Mouse (Mus musculus) T-helper 2 cell (primary cell): ENCODE measurements at regions not wholly inside any gene's neighbourhood (a gene's known extent, or its start where the extent isn't known, plus 50 kb on each side); places are given as distances from the start of the nearest gene placed in this dataset.
"Not testable (repeated sequence)": the region's sequence is repeated elsewhere in the genome, so short reads cannot be mapped to it uniquely, and the experiment has no call there.

Experiments
- in situ Hi-C: fragments of 300-600 bp; cut with MboI, MseI; formaldehyde crosslinking; loops from one replicate; pipeline ENCODE4 v1.15.1; 2025; ENCODE audit warnings: high pct_unique_total_duplicates

GRCm38 (mm10) chr1:143258470-143259215 lies 381.8 kb upstream of the B3galt2 start:
- in situ Hi-C loops = no loop called here

- in situ Hi-C loops = no loop called here
Measured at GRCm38 (mm10) chr1:143263263-143264038, 377.0 kb upstream of the B3galt2 start.

- in situ Hi-C loops = no loop called here
Measured at GRCm38 (mm10) chr1:143265216-143265615, 375.2 kb upstream of the B3galt2 start.

- in situ Hi-C loops = no loop called here
Measured at GRCm38 (mm10) chr1:143286274-143286967, 354.0 kb upstream of the B3galt2 start.

- in situ Hi-C loops = no loop called here
Measured at GRCm38 (mm10) chr1:143287448-143287847, 353.0 kb upstream of the B3galt2 start.

- in situ Hi-C loops = no loop called here
Measured at GRCm38 (mm10) chr1:143296555-143296954, 343.9 kb upstream of the B3galt2 start.

GRCm38 (mm10) chr1:143307379-143307778 lies 333.1 kb upstream of the B3galt2 start:
- in situ Hi-C loops = no loop called here

- in situ Hi-C loops = no loop called here
Measured at GRCm38 (mm10) chr1:143318381-143318780, 322.1 kb upstream of the B3galt2 start.

GRCm38 (mm10) chr1:143319568-143319967 lies 320.9 kb upstream of the B3galt2 start:
- in situ Hi-C loops = no loop called here

- in situ Hi-C loops = no loop called here
Measured at GRCm38 (mm10) chr1:143351388-143351787, 289.1 kb upstream of the B3galt2 start.

GRCm38 (mm10) chr1:143360256-143360655 lies 280.2 kb upstream of the B3galt2 start:
- in situ Hi-C loops = not testable (repeated sequence)

GRCm38 (mm10) chr1:143391851-143392250 lies 248.6 kb upstream of the B3galt2 start:
- in situ Hi-C loops = no loop called here
